Mouse (Mus musculus): ENCODE measurements around the gene Cops4. TPM values are rescaled to one million over a fixed set of nuclear protein-coding genes. Genes with fewer than 3 reads are reported as not detected.

The Cops4 gene
- polyA plus RNA-seq, 1 experiment from 2014 or later, result 210 TPM

GRCm38 (mm10) chr5:100500458-100500961, 17.6 kb upstream of the Cops4 start, which contains the start of gene Lin54:
TSS of gene Lin54 (minus strand) at chr5:100500639.
- Histone ChIP-seq H3K27me3 (no peaks in the 10 kb centered on the region), H3K36me3 (no peaks in the 10 kb centered on the region), H3K4me2 (peak within 1 kb of the TSS; percentile 94), H3K9me3 (no peaks in the 10 kb centered on the region), H3K27ac (peak within 1 kb of the TSS; percentile 78), H3K4me1 (peaks cover 18% of the 10 kb centered on the region), H3K9ac (peak within 1 kb of the TSS; percentile 71), H3K4me3 (peak within 1 kb of the TSS; percentile 83)
- ATAC-seq (ENCODE audit: insufficient number of reproducible peaks, insufficient read depth, low FRiP score, low TSS enrichment, low read depth), result peak; percentile 95
- under 1% methylated on average over 52 of the region's 60 CpGs for WGBS

GRCm38 (mm10) chr5:100501267-100501666, 16.8 kb upstream of the Cops4 start:
- Histone ChIP-seq H3K36me3 (no peaks in the 10 kb centered on the region), H3K27ac (no peak overlapping the region), H3K9me3 (no peaks in the 10 kb centered on the region), H3K4me1 (peaks cover 18% of the 10 kb centered on the region), H3K4me2 (peak overlapping the region; percentile 94), H3K27me3 (no peaks in the 10 kb centered on the region), H3K9ac (no peak overlapping the region), H3K4me3 (no peak overlapping the region)
- no peak for ATAC-seq (ENCODE audit: insufficient number of reproducible peaks, insufficient read depth, low FRiP score, low TSS enrichment, low read depth)
- 75% methylated on average over 4 of the region's 4 CpGs for WGBS

- no peak overlapping the region for H3K27ac ChIP-seq
- ATAC-seq (ENCODE audit: insufficient number of reproducible peaks, insufficient read depth, low FRiP score, low TSS enrichment, low read depth), result no peak
- H3K4me3 ChIP-seq, result no peak overlapping the region
- no peaks in the 10 kb centered on the region for H3K36me3 ChIP-seq
- no peaks in the 10 kb centered on the region for H3K4me1 ChIP-seq
- no peaks in the 10 kb centered on the region for H3K9me3 ChIP-seq
- 72% methylated on average over 11 of the region's 11 CpGs for WGBS
- no peaks in the 10 kb centered on the region for H3K27me3 ChIP-seq
- no peak overlapping the region for H3K4me2 ChIP-seq
- H3K9ac ChIP-seq, result no peak overlapping the region
These were observed 8.9 kb upstream of the Cops4 start for GRCm38 (mm10) chr5:100509247-100509646.

GRCm38 (mm10) chr5:100512576-100512975, 5.5 kb upstream of the Cops4 start:
- no peak overlapping the region for H3K27ac ChIP-seq
- no peak overlapping the region for H3K9ac ChIP-seq
- H3K9me3 ChIP-seq, result no peaks in the 10 kb centered on the region
- no peak overlapping the region for H3K4me2 ChIP-seq
- 0 out of 2 replicates have a peak, but pooled peaks cover 4% of the 10 kb centered on the region for H3K27me3 ChIP-seq
- H3K4me1 ChIP-seq, result peaks cover 2% of the 10 kb centered on the region; the same call in 1 of the 2 replicates
- ATAC-seq (ENCODE audit: insufficient number of reproducible peaks, insufficient read depth, low FRiP score, low TSS enrichment, low read depth), result no peak
- no peak overlapping the region for H3K4me3 ChIP-seq
- no peaks in the 10 kb centered on the region for H3K36me3 ChIP-seq

- WGBS, result 3% methylated on average over 5 of the region's 5 CpGs
- peak overlapping the region; percentile 86 for H3K27ac ChIP-seq
- H3K36me3 ChIP-seq, result peaks cover 8% of the 10 kb centered on the region; the same call in 1 of the 2 replicates
- H3K4me3 ChIP-seq, result peak overlapping the region; percentile 80
- peaks cover 11% of the 10 kb centered on the region for H3K4me1 ChIP-seq
- H3K9me3 ChIP-seq, result no peaks in the 10 kb centered on the region
- peak overlapping the region; percentile 68 for H3K4me2 ChIP-seq
- H3K27me3 ChIP-seq, result 0 out of 2 replicates have a peak, but pooled peaks cover 4% of the 10 kb centered on the region
- ATAC-seq (ENCODE audit: insufficient number of reproducible peaks, insufficient read depth, low FRiP score, low TSS enrichment, low read depth), result no peak
- H3K9ac ChIP-seq, result peak overlapping the region; percentile 90
These were observed 910 bp downstream of the Cops4 start for GRCm38 (mm10) chr5:100519027-100519411.

GRCm38 (mm10) chr5:100520223-100520622, 2.1 kb downstream of the Cops4 start:
- Histone ChIP-seq H3K9ac (no peak overlapping the region), H3K4me3 (no peak overlapping the region), H3K27ac (no peak overlapping the region), H3K4me1 (peaks cover 11% of the 10 kb centered on the region), H3K9me3 (no peaks in the 10 kb centered on the region), H3K27me3 (0 out of 2 replicates have a peak, but pooled peaks cover 4% of the 10 kb centered on the region), H3K36me3 (peaks cover 11% of the 10 kb centered on the region), H3K4me2 (peak overlapping the region; percentile 68; the same call in 1 of the 2 replicates)
- 87% methylated on average over 2 of the region's 2 CpGs for WGBS
- no peak for ATAC-seq (ENCODE audit: insufficient number of reproducible peaks, insufficient read depth, low FRiP score, low TSS enrichment, low read depth)

- Histone ChIP-seq H3K4me1 (peaks cover 8% of the 10 kb centered on the region), H3K4me2 (no peak overlapping the region), H3K27me3 (no peaks in the 10 kb centered on the region), H3K36me3 (peaks cover 17% of the 10 kb centered on the region), H3K9me3 (no peaks in the 10 kb centered on the region), H3K9ac (no peak overlapping the region), H3K27ac (no peak overlapping the region), H3K4me3 (no peak overlapping the region)
- WGBS, result 98% methylated on average over 1 of the region's 1 CpGs
- no peak for ATAC-seq (ENCODE audit: insufficient number of reproducible peaks, insufficient read depth, low FRiP score, low TSS enrichment, low read depth)
These were observed 5.2 kb downstream of the Cops4 start for GRCm38 (mm10) chr5:100523331-100523730.

- no peak overlapping the region for H3K9ac ChIP-seq
- no peak overlapping the region for H3K27ac ChIP-seq
These were observed 6.8 kb downstream of the Cops4 start for GRCm38 (mm10) chr5:100524921-100525320.

GRCm38 (mm10) chr5:100525620-100526019, 7.5 kb downstream of the Cops4 start:
- Histone ChIP-seq H3K36me3 (peaks cover 37% of the 10 kb centered on the region), H3K4me2 (no peak overlapping the region), H3K4me3 (no peak overlapping the region), H3K27me3 (no peaks in the 10 kb centered on the region), H3K9me3 (no peaks in the 10 kb centered on the region), H3K4me1 (no peaks in the 10 kb centered on the region), H3K9ac (no peak overlapping the region), H3K27ac (no peak overlapping the region)
- ATAC-seq (ENCODE audit: insufficient number of reproducible peaks, insufficient read depth, low FRiP score, low TSS enrichment, low read depth), result no peak
- 89% methylated on average over 3 of the region's 3 CpGs for WGBS

More at GRCm38 (mm10) chr5:100524921-100525320, 6.8 kb downstream of the Cops4 start:
- Histone ChIP-seq H3K4me2 (no peak overlapping the region), H3K27me3 (no peaks in the 10 kb centered on the region), H3K4me3 (no peak overlapping the region), H3K4me1 (peaks cover 6% of the 10 kb centered on the region), H3K36me3 (peaks cover 30% of the 10 kb centered on the region), H3K9me3 (no peaks in the 10 kb centered on the region)
- WGBS, result 94% methylated on average over 9 of the region's 9 CpGs
- ATAC-seq (ENCODE audit: insufficient number of reproducible peaks, insufficient read depth, low FRiP score, low TSS enrichment, low read depth), result no peak

- no peak for ATAC-seq (ENCODE audit: insufficient number of reproducible peaks, insufficient read depth, low FRiP score, low TSS enrichment, low read depth)
- Histone ChIP-seq H3K27ac (no peak overlapping the region), H3K4me2 (no peak overlapping the region), H3K4me1 (no peaks in the 10 kb centered on the region), H3K4me3 (no peak overlapping the region), H3K9me3 (no peaks in the 10 kb centered on the region), H3K36me3 (peaks cover 43% of the 10 kb centered on the region), H3K27me3 (no peaks in the 10 kb centered on the region), H3K9ac (no peak overlapping the region)
- 83% methylated on average over 7 of the region's 7 CpGs for WGBS
These were observed 8.1 kb downstream of the Cops4 start for GRCm38 (mm10) chr5:100526164-100526563.

- no peak for ATAC-seq (ENCODE audit: insufficient number of reproducible peaks, insufficient read depth, low FRiP score, low TSS enrichment, low read depth)
- 82% methylated on average over 7 of the region's 7 CpGs for WGBS
These were observed 17.7 kb downstream of the Cops4 start for GRCm38 (mm10) chr5:100535826-100536225.

GRCm38 (mm10) chr5:100536638-100537037, 18.5 kb downstream of the Cops4 start:
- H3K4me2 ChIP-seq, result no peak overlapping the region
- WGBS, result 89% methylated on average over 3 of the region's 3 CpGs
- H3K9ac ChIP-seq, result no peak overlapping the region
- H3K4me3 ChIP-seq, result no peak overlapping the region
- no peak for ATAC-seq (ENCODE audit: insufficient number of reproducible peaks, insufficient read depth, low FRiP score, low TSS enrichment, low read depth)
- H3K27me3 ChIP-seq, result no peaks in the 10 kb centered on the region
- no peak overlapping the region for H3K27ac ChIP-seq
- no peaks in the 10 kb centered on the region for H3K9me3 ChIP-seq
- H3K4me1 ChIP-seq, result no peaks in the 10 kb centered on the region
- peaks cover 64% of the 10 kb centered on the region for H3K36me3 ChIP-seq

More at GRCm38 (mm10) chr5:100535826-100536225, 17.7 kb downstream of the Cops4 start:
- peaks cover 66% of the 10 kb centered on the region for H3K36me3 ChIP-seq
- H3K27ac ChIP-seq, result no peak overlapping the region
- no peak overlapping the region for H3K9ac ChIP-seq
- no peak overlapping the region for H3K4me3 ChIP-seq
- no peaks in the 10 kb centered on the region for H3K9me3 ChIP-seq
- no peaks in the 10 kb centered on the region for H3K27me3 ChIP-seq
- H3K4me2 ChIP-seq, result no peak overlapping the region
- no peaks in the 10 kb centered on the region for H3K4me1 ChIP-seq

Data from embryonic facial prominence, embryonic 13.5 days (tissue).